Mouse (Mus musculus) left cerebral cortex, postnatal 25 days (tissue): ENCODE results near the gene Ipo4. TPM values are rescaled to one million over a fixed set of nuclear protein-coding genes. Genes with fewer than 3 reads are reported as not detected.

Experiments used
- DNase-seq, 2 experiments: peaks; one replicate each; pipeline ENCODE4 v3.0.0; 2022; ENCODE audit warnings: low spot score in 2 of 2, mixed read lengths in 1 of 2
- intact Hi-C: fragments of 180-260 bp; cut with DNase I; formaldehyde crosslinking; loops from one replicate; pipeline ENCODE4 v1.15.1; 2025
- total RNA-seq, 2 experiments: library from RNA; stranded (reverse); gene quantifications; 2 replicates each; pipeline ENCODE4 v1.2.3; 2021

Gene Ipo4
- 100 to 1,000 TPM; 117 TPM for total RNA-seq

- intact Hi-C loops = loop anchor here (2.0 to 5.0 kb wide), 2 partner anchors 31 to 43 kb away; partner anchors contain the start of genes Psme2 and Rnf31
- peak; percentile 87 to 95 for DNase-seq
Measured at GRCm38 (mm10) chr14:55635523-55636007, at the start of gene Ipo4. Gene Ipo4, minus strand, starts transcription at chr14:55635957.

- intact Hi-C loops = loop anchor here (1.0 to 5.0 kb wide), 2 partner anchors 40 to 63 kb away; partner anchors contain the start of genes Dhrs1, Nop9 and Rabggta
- no peak for DNase-seq
Measured at GRCm38 (mm10) chr14:55682118-55682493, 46.3 kb upstream of the Ipo4 start.

GRCm38 (mm10) chr14:55681160-55682117 is 45.7 kb upstream of the Ipo4 start, which contains the start of gene Tinf2:
Gene Tinf2, minus strand, starts transcription at chr14:55681820.
- DNase-seq = peak; percentile 98
- intact Hi-C loops = loop anchor here (1.0 to 5.0 kb wide), 2 partner anchors 41 to 64 kb away; partner anchors contain the start of genes Dhrs1, Nop9 and Rabggta

- DNase-seq = no peak
- intact Hi-C loops = loop anchor here (10.0 kb wide), 1 partner anchor 217 kb away; no protein-coding TSS in a partner anchor
Measured at GRCm38 (mm10) chr14:55677615-55678014, 41.9 kb upstream of the Ipo4 start.

GRCm38 (mm10) chr14:55672741-55673060 is 36.9 kb upstream of the Ipo4 start:
- intact Hi-C loops = loop anchor here (10.0 kb wide), 1 partner anchor 222 kb away; no protein-coding TSS in a partner anchor
- no peak for DNase-seq

GRCm38 (mm10) chr14:55671833-55672740 is 36.3 kb upstream of the Ipo4 start, which contains the start of the genes Gmpr2 and Nedd8:
Gene Gmpr2, plus strand, starts transcription at chr14:55671941.
Gene Nedd8, minus strand, starts transcription at chr14:55672124.
- intact Hi-C loops = loop anchor here (10.0 kb wide), 1 partner anchor 223 kb away; no protein-coding TSS in a partner anchor
- peak; percentile 96 to 99 for DNase-seq

GRCm38 (mm10) chr14:55671486-55671832 is 35.7 kb upstream of the Ipo4 start:
- intact Hi-C loops = loop anchor here (10.0 kb wide), 1 partner anchor 223 kb away; no protein-coding TSS in a partner anchor
- no peak for DNase-seq

- intact Hi-C loops = no loop called here
- no peak for DNase-seq
Measured at GRCm38 (mm10) chr14:55660636-55661035, 24.9 kb upstream of the Ipo4 start.

- intact Hi-C loops = no loop called here
- peak; percentile 84 to 92 for DNase-seq
Measured at GRCm38 (mm10) chr14:55659960-55660573, 24.3 kb upstream of the Ipo4 start, which contains the start of gene Mdp1. Gene Mdp1, minus strand, starts transcription at chr14:55660508.

GRCm38 (mm10) chr14:55658011-55658410 is 22.3 kb upstream of the Ipo4 start:
- DNase-seq = no peak
- intact Hi-C loops = no loop called here

- intact Hi-C loops = no loop called here
- DNase-seq = no peak
Measured at GRCm38 (mm10) chr14:55656935-55657334, 21.2 kb upstream of the Ipo4 start.

GRCm38 (mm10) chr14:55651528-55651927 is 15.8 kb upstream of the Ipo4 start:
- intact Hi-C loops = no loop called here
- DNase-seq = no peak

GRCm38 (mm10) chr14:55649884-55650283 is 14.1 kb upstream of the Ipo4 start, which contains the start of gene Tssk4:
Gene Tssk4, plus strand, starts transcription at chr14:55650184.
- DNase-seq = no peak

GRCm38 (mm10) chr14:55644261-55644888 is 8.6 kb upstream of the Ipo4 start:
- intact Hi-C loops = no loop called here
- no peak for DNase-seq

More at GRCm38 (mm10) chr14:55649884-55650283, 14.1 kb upstream of the Ipo4 start, which contains the start of gene Tssk4:
- intact Hi-C loops = no loop called here

GRCm38 (mm10) chr14:55643060-55643907 is 7.5 kb upstream of the Ipo4 start, which contains the start of gene Tm9sf1:
Gene Tm9sf1, minus strand, starts transcription at chr14:55643806.
- intact Hi-C loops = no loop called here
- peak; percentile 90 to 94 for DNase-seq

- intact Hi-C loops = no loop called here
- DNase-seq = no peak
Measured at GRCm38 (mm10) chr14:55642679-55643059, 6.9 kb upstream of the Ipo4 start.

GRCm38 (mm10) chr14:55641291-55641690 is 5.5 kb upstream of the Ipo4 start:
- no peak for DNase-seq
- intact Hi-C loops = no loop called here
